Mouse (Mus musculus) thymus, postnatal 4 days (tissue): ENCODE results near the gene Rnf207.

Source experiments
- DNase-seq: peaks from one replicate; pipeline ENCODE4 v3.0.0; 2021

The Rnf207 gene

DNA sequence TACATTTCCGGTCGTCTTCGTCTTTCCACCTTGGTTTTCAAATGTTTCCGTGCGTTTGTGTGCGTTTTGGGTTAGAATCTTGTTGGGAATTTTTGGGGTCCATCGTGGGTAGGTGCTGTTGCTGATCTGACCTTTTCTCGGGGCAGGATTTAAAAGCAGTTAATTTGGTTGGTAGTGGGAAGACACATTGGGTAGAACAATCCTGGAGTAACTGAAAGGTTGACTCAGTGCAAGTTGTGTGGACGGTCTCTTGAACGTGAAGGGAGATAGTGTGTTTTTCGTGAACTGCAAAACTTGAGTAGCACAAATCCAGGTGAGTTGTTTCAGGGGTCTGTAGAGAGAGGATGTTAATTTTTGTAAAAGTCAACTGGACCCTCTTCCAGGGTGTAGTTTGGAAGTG, 7.8 kb upstream of the Rnf207 start:
- no peak for DNase-seq

DNA sequence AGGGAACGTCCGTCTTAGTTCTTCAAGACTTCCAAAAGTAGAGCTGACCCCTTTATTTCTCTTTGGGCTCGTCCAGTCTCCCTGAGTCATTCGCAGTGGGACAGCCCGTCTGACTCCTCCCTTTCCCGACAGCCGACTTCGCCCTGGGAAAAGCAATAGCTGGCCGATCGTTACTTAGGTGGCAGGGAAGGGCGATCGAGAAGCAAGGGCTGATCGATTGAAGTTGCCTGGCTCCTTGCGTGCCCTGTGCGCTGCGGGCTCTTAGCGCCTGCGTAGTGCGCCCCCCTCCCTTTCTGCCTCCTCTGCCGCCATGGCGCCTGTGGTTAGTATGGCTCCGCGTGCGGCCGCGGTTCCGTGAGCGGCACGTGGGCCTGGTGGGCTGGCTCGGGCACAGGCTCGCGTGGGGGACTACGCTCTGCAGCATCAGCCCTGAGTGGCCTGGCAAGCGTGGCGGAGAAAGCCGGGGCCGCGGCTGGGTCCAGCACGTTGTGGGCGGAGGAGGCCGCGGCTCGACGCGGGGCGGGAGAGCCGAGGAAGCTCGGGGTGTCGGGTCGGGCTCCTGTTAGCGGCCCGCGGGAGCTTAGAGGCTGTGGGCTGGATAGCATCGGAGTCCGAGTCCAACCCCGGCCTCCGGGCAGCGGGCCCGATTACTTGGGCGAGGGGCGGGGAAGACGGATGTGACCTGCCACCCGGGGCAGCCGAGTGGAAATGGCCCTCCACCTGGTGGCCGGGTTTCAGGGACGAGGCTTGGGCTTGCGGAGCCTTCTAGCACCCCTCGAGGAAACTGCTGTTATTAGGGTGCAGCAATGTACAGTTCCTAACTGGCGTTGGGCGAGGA, 7.0 kb upstream of the Rnf207 start, which contains the start of gene Rpl22:
Gene Rpl22 (plus strand): TSS at position 169 of the 838 bp plus-strand sequence.
- peak; percentile 91 for DNase-seq

- no peak for DNase-seq
These were observed 6.1 kb upstream of the Rnf207 start for GRCm38 (mm10) chr4:152324641-152325562.

- no peak for DNase-seq
These were observed 2.7 kb upstream of the Rnf207 start for GRCm38 (mm10) chr4:152321464-152321863.

GRCm38 (mm10) chr4:152317631-152318033, 1.2 kb downstream of the Rnf207 start:
- no peak for DNase-seq

GRCm38 (mm10) chr4:152315498-152316213, 3.1 kb downstream of the Rnf207 start:
- DNase-seq, result no peak

- DNase-seq, result peak; percentile 42
These were observed 4.9 kb downstream of the Rnf207 start for GRCm38 (mm10) chr4:152313934-152314333.

DNA sequence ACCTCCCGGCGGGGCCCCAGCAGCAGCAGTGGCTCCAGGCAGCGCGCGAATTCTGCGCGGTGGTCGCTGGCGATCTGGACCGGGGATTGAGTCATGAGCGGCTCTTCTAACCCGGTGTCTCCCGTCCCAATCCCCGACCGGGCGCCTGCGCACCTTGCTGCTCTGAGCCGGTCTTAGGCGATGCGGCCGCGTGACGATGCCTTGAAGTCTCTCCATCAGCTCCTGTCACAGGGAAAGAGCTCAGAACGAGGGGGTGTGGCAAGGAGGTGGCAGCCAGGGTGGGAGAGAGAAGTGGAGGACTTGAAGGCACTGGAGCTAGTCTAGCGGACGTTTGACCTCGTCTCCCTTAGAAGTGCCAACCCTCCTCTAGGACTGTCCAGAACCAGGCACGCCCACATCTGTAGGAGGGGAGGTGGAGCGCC, 5.6 kb downstream of the Rnf207 start:
- DNase-seq, result no peak

DNA sequence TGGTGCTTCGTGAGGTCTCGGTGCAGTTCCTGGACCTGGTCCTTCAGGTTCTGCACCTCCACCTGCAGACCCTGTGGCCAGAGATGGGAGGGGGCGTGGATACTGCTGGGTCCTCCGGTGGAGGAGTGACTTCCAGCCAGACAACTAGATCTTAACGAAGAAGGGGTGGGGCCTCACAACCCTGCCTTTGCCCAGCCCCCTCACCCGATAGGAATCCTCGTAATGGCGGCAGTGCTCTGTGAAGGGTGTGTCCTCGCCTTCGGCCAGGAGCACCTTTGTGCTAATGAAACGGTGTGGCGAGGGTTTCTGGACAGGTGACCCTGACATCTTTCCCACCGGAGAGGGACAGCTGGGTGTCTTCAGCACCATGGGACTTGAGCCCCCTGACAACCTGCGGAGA, 6.6 kb downstream of the Rnf207 start:
- DNase-seq, result no peak

GRCm38 (mm10) chr4:152307542-152307941, 11.3 kb downstream of the Rnf207 start:
- no peak for DNase-seq

DNA sequence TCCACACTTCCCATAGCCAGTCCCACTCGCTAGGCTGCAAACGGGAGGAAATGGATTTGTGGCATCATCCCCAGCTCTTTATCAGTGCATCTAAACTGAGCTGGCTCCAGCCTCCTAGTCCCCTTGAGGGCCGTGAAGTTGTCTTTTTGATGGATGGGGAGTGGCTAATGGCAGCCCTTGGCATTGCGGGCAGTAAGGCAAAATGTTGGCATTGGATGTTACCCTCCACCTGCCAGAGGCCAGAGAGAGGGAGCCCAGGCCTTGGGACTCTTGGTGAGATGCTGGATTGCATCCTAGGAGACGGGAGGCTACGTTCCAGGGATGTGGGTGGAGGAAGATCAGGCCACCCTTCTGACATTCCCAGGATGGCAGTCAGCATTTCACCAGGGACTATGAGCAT, 12.8 kb downstream of the Rnf207 start:
- DNase-seq, result no peak

- DNase-seq, result no peak
These were observed 14.1 kb downstream of the Rnf207 start for GRCm38 (mm10) chr4:152304685-152305084.

GRCm38 (mm10) chr4:152303172-152303571, 15.6 kb downstream of the Rnf207 start:
- no peak for DNase-seq

DNA sequence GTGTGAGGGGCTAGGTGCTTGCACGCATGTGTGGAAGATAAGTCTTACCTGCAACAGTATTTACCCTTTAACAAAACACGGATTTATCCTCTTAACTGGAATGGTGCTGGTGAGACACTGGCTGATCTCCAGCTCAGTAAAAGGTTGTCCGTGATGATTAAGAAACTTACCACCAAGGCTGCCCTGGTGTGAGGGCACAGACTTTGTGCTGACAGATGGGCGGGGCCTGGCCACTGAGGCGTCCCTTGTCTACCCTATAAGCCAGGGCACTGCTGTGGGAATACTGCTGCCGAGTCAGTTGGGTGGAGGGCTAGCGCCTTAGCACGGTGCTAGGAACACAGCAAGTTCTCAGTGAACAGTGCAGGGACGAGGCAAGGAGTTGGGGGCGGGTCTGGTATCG, 16.8 kb downstream of the Rnf207 start:
- no peak for DNase-seq

GRCm38 (mm10) chr4:152300375-152300774, 18.4 kb downstream of the Rnf207 start:
- DNase-seq, result no peak

GRCm38 (mm10) chr4:152298836-152299235, 20.0 kb downstream of the Rnf207 start:
- DNase-seq, result no peak

DNA sequence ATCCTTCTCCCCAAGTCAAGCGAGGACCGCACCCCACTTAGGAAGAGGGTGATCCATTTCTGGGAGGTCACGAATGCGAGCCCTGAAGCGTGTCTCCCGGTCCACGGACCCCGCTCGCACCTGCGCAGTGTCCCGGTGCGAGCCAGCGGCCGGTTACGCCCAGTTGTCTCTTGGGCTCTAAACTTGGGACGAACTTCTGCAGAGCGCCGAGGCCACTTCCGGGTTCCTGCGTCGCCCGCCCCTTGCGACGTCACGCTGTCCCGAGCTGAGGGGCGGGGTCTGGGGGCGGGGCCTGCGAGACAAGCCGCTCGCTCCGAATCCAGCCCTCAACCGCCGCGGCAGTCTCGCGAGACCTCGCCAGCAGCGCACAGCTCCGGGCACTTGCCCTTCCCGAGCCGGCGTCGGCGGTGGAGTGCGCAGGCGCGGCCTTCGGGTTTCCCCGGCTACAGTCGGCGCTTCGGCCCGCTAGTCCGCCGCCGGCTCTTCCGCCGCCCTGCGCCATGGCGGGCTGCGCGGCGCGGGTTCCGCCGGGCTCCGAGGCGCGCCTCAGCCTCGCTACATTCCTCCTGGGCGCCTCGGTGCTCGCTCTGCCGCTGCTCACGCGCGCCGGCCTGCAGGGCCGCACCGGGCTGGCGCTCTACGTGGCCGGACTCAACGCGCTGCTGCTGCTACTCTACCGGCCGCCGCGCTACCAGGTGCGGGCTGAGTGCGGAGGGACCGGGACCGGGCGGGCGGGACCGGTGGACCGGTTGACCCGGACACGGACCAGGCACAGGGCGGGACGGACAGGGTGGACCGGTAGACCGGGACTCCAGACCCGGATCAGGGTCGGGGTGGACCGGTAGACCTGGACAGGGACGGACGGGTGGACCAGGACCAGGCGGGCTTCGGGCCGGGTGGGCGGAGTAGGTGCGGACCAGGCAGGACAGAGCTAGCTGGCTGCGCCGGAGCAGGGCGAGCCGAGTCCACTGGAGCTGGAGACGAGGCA, 21.6 kb downstream of the Rnf207 start, which contains the start of gene Icmt:
Gene Icmt (plus strand): TSS at position 354 of the 988 bp plus-strand sequence.
- peak; percentile 100 for DNase-seq

GRCm38 (mm10) chr4:152296371-152296770, 22.4 kb downstream of the Rnf207 start:
- peak; percentile 39 for DNase-seq

DNA sequence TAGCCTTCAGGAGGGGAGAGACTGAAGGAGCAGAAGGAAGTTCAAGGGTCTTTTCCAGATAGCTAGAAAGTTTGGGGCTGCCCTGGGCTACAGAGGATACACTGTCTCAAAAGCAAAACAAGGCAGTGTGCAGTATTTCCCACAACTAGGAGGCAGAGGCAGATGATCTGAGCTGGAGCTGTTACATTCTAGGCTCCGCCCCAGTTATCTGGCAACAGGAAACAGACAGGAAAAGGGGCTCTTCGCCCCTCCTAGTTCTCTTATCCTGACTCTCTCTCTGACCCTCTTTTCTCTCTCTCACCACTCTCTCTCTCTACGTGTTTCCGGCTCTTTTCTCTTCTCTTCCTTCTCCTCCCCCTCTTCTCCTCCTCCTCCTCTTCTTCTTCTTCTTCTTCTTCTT, 22.9 kb downstream of the Rnf207 start:
- DNase-seq, result peak; percentile 43

DNA sequence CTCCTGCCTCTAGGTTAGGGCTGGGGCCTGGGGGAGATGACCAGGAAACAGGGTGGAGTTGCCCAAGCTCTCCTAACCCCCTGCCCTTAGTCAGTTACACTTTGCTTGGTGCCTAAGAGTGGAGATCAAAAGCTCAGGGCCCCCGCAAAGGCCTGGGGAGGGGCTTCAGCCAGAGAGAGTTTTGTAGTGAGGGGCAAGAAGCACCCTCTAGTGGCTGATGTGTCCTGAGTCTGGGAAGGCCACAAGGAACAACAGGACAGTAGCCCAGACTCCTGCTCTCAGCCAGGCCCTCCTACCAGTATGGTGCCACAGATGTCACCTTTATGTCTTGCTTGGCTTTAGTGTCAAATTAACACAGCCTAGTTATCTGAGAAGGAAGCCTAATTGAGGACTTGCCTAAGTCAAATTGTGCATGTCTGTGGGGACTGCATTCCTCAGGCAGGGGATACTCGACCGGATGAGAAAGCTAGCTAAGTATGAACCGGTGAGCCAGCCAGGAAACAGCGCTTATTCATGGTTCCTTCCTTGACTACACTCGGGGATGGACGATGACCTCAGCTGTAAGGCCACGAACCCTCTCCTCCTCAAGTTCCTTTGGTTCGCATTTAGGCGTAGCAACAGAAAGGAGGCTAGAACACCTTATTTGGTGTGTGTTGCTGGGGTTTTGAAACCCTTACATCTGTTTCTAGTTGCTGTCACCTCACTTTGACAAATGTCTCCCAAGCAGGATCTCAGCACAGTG, 24.4 kb downstream of the Rnf207 start:
- DNase-seq, result no peak
